Mouse (Mus musculus) cerebellum, adult 2 months (tissue): ENCODE results near the gene Trpm6.

Source experiments
- CTCF ChIP-seq: fragments of 200-500 bp; IDR thresholded peaks from 2 replicates; pipeline ENCODE4 v1.5.1; 2011; ENCODE audit warnings: low read depth, mild to moderate bottlenecking, control low read depth, low read length, moderate library complexity, borderline replicate concordance; ENCODE audit not compliant: insufficient read depth
- POLR2A ChIP-seq: fragments of 200-500 bp; IDR thresholded peaks from 2 replicates; pipeline ENCODE4 v1.6.1; 2011; ENCODE audit warnings: low read length, control low read depth, borderline replicate concordance; ENCODE audit not compliant: insufficient read depth

GRCm38 (mm10) chr19:18902694-18903067 lies 152.9 kb downstream of the Trpm6 start:
- TF ChIP-seq CTCF, result no peak
- no peak for TF ChIP-seq POLR2A
